Mouse (Mus musculus) CD4-positive, CD25-positive, alpha-beta regulatory T cell, adult 4 months (primary cell): ENCODE results near the gene Ndufaf5. TPM values are rescaled to one million over a fixed set of nuclear protein-coding genes. Genes with fewer than 3 reads are reported as not detected.
"Not testable (repeated sequence)": the region's sequence is repeated elsewhere in the genome, so short reads cannot be mapped to it uniquely, and the experiment has no call there.

ENCODE experiments used
- ATAC-seq: one replicate; pipeline ENCODE4 v1.8.0; 2017
- polyA plus RNA-seq, 2 experiments: library from polyadenylated mRNA; unstranded; fragments of 100-300 nt; shearing (Covaris generic); gene quantifications; one replicate each; pipeline ENCODE4 v1.2.1; 2017

Gene Ndufaf5
- polyA plus RNA-seq = 10 to 100 TPM; 16.4 to 19.7 TPM

- peak; percentile 98 for ATAC-seq
Measured at GRCm38 (mm10) chr2:140170127-140170802, at the start of gene Ndufaf5, which contains the start of gene Esf1. Ndufaf5 (plus strand) TSS chr2:140170649. Esf1 (minus strand) TSS chr2:140170564.

- ATAC-seq = no peak
Measured at GRCm38 (mm10) chr2:140125516-140125915, 44.9 kb upstream of the Ndufaf5 start.

- ATAC-seq = not testable (repeated sequence)
Measured at GRCm38 (mm10) chr2:140151743-140152142, 18.7 kb upstream of the Ndufaf5 start, which contains the start of gene Gm17374. Gm17374 (plus strand) TSS chr2:140152043.

GRCm38 (mm10) chr2:140159186-140159730 is 11.2 kb upstream of the Ndufaf5 start:
- ATAC-seq = peak; percentile 81

- no peak for ATAC-seq
Measured at GRCm38 (mm10) chr2:140163351-140163854, 7.0 kb upstream of the Ndufaf5 start.

GRCm38 (mm10) chr2:140169057-140169456 is 1.4 kb upstream of the Ndufaf5 start:
- ATAC-seq = no peak

- ATAC-seq = peak; percentile 64
Measured at GRCm38 (mm10) chr2:140170803-140171553, 529 bp downstream of the Ndufaf5 start.

GRCm38 (mm10) chr2:140185685-140186210 is 15.3 kb downstream of the Ndufaf5 start:
- not testable (repeated sequence) for ATAC-seq

- no peak for ATAC-seq
Measured at GRCm38 (mm10) chr2:140200713-140201112, 30.3 kb downstream of the Ndufaf5 start.

- ATAC-seq = no peak
Measured at GRCm38 (mm10) chr2:140202573-140202972, 32.1 kb downstream of the Ndufaf5 start.

- ATAC-seq = no peak
Measured at GRCm38 (mm10) chr2:140203756-140204155, 33.3 kb downstream of the Ndufaf5 start.

GRCm38 (mm10) chr2:140214519-140215027 is 44.1 kb downstream of the Ndufaf5 start:
- no peak for ATAC-seq

GRCm38 (mm10) chr2:140215415-140215814 is 45.0 kb downstream of the Ndufaf5 start:
- no peak for ATAC-seq

GRCm38 (mm10) chr2:140215965-140216364 is 45.5 kb downstream of the Ndufaf5 start:
- no peak for ATAC-seq

GRCm38 (mm10) chr2:140220325-140220724 is 49.9 kb downstream of the Ndufaf5 start:
- no peak for ATAC-seq

GRCm38 (mm10) chr2:140230295-140230694 is 59.8 kb downstream of the Ndufaf5 start:
- no peak for ATAC-seq

- ATAC-seq = no peak
Measured at GRCm38 (mm10) chr2:140237245-140237644, 66.8 kb downstream of the Ndufaf5 start.

- no peak for ATAC-seq
Measured at GRCm38 (mm10) chr2:140242398-140242797, 71.9 kb downstream of the Ndufaf5 start.

- no peak for ATAC-seq
Measured at GRCm38 (mm10) chr2:140243105-140243504, 72.7 kb downstream of the Ndufaf5 start.
